9 mouse cellular contexts compared by ENCODE assay signal in the genomic region with DNA sequence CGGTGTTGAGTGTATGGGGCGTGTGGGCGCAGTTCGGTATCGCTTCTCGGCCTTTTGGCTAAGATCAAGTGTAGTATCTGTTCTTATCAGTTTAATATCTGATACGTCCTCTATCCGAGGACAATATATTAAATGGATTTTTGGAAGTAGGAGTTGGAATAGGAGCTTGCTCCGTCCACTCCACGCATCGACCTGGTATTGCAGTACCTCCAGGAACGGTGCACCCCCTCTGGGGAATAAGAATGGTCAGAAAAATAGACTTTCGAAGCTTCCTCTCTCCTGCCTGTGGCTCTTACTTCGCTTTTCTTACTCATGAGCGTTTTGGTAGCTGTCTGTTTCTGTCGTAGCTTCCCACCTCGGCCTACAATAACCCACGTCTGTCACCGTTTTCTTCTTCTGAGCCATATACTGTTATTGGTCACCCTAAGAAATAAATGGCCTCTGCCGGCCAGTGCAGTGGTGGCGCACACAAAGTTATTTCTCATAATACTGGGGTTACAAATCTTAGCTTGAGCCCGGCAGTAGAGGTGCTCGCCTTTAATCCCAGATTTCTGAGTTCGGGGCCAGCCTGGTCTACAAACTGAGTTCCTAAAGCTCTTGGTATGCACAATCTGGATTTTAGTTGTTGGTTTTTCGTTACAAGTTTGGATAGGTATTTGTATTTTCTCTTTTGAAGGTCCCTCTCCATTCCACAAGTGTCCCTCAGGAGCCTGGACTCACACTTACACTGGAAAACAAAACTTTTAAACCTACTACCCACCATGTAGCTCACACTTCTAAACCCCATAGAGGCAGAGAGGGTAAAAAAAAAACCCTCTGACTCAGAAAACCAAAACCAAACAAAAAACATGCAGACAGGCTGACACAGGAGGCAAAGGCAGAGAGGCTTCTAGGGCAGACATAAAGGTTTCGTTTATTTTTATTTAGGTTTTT. TPM values are rescaled to one million over a fixed set of nuclear protein-coding genes. Genes with fewer than 3 reads are reported as not detected.
A peak's percentile ranks its signal among the peaks of the same experiment; 100 is the strongest.
DNase-seq lines count a peak whose midpoint lies in the region; ATAC-seq lines count a peak whose summit lies in the region.
"Not testable (repeated sequence)": the region's sequence is repeated elsewhere in the genome, so short reads cannot be mapped to it uniquely, and the experiment has no call there.
"Had no signal": no experiment of that assay in that cellular context is flagged by ENCODE, and none has a peak within 500 bp of the region (broad histone marks: within the 10 kb centered on the region; RNA-seq: fewer than 3 reads in every experiment).

No protein-coding gene starts in this region.

- WGBS in hindbrain, embryonic 16.5 days, result 6% methylated on average over 13 of the region's 26 CpGs

- H3K27ac ChIP-seq in hindbrain, embryonic 16.5 days (ENCODE audit: low read depth, low read length), result peak overlapping the region; percentile 75

- H3K9me3 ChIP-seq in hindbrain, embryonic 16.5 days (ENCODE audit: control insufficient read depth, low read length), result not testable (repeated sequence)

- H3K36me3 ChIP-seq in hindbrain, embryonic 16.5 days (ENCODE audit: control insufficient read depth, insufficient read depth, low read length), result not testable (repeated sequence)

- not testable (repeated sequence) for H3K27me3 ChIP-seq in hindbrain, embryonic 16.5 days (replicated peaks; ENCODE audit: control insufficient read depth, insufficient read depth, low read length)

- not testable (repeated sequence) for H3K9ac ChIP-seq in hindbrain, embryonic 16.5 days (ENCODE audit: low read depth, low read length)

- H3K4me3 ChIP-seq in hindbrain, embryonic 16.5 days (ENCODE audit: low read length), result peak overlapping the region; percentile 36; the same call in 1 of the 2 replicates

- intact Hi-C loops in left cerebral cortex, postnatal 10 days (cut with DNase I), result not testable (repeated sequence)

- H3K4me2 ChIP-seq in hindbrain, embryonic 16.5 days (ENCODE audit: low read length), result peak overlapping the region; percentile 45

- peak; percentile 74 for ATAC-seq in common myeloid progenitor, adult 5-6 weeks (replicated peaks; ENCODE audit: low read depth, poor library complexity, severe bottlenecking)
- peak; percentile 75 for ATAC-seq in frontal cortex, adult (ENCODE audit: low TSS enrichment)
- ATAC-seq in hindbrain, embryonic 16.5 days, result peak; percentile 86
- ATAC-seq in neutrophil, adult 5-6 weeks (ENCODE audit: extremely low read depth, insufficient number of reproducible peaks, low FRiP score, poor library complexity, severe bottlenecking), result peak; percentile 65

- DNase-seq in ZHBTc4 (ENCODE audit: low read depth, low spot score), result peak; percentile 92
- DNase-seq in left cerebral cortex, postnatal 10 days (ENCODE audit: extremely low spot score in 1 of 2, low spot score in 2 of 2), result peak; percentile 51 to 61
- DNase-seq in lung, postnatal 36 days, result peak; percentile 43
- DNase-seq in urinary bladder, postnatal 25 days (ENCODE audit: low spot score), result peak; percentile 17

- H3K4me1 ChIP-seq in hindbrain, embryonic 16.5 days (ENCODE audit: control insufficient read depth, insufficient read depth, low read depth, low read length), result not testable (repeated sequence)

RNA-seq across cellular contexts. Expression of gene Rdm1, which starts 15.0 kb away (rescaled TPM):
- total RNA-seq in common myeloid progenitor, adult 5-6 weeks (2017), result 11.0 and 14.9 TPM in 2 replicates
- polyA plus RNA-seq in hindbrain, embryonic 16.5 days (2015; fragmentation: Nextera tagmentation; extraction: Ambion mirVana), result 17.2 and 21.7 TPM in 2 replicates
- total RNA-seq in left cerebral cortex, postnatal 10 days (2021), result 1 to 10 TPM; 4.0 to 4.7 TPM
- 20.4 and 31.3 TPM in 2 replicates for total RNA-seq in neutrophil, adult 5-6 weeks (2017)

RNA-seq across cellular contexts. Expression of gene Arl4d, which starts 23.4 kb away (rescaled TPM):
- total RNA-seq in common myeloid progenitor, adult 5-6 weeks (2017), result 0.53 and 1.5 TPM in 2 replicates
- 7.6 and 7.7 TPM in 2 replicates for polyA plus RNA-seq in hindbrain, embryonic 16.5 days (2015; fragmentation: Nextera tagmentation; extraction: Ambion mirVana)
- total RNA-seq in left cerebral cortex, postnatal 10 days (2021), result 10 to 100 TPM; 25.3 to 26.0 TPM
- total RNA-seq in neutrophil, adult 5-6 weeks (2017), result 2.2 and 2.7 TPM in 2 replicates

RNA-seq across cellular contexts. Expression of gene Gm11634, which starts 42.9 kb away (rescaled TPM):
- not detected in 2 replicates for total RNA-seq in common myeloid progenitor, adult 5-6 weeks (2017)
- not detected in 2 replicates for polyA plus RNA-seq in hindbrain, embryonic 16.5 days (2015; fragmentation: Nextera tagmentation; extraction: Ambion mirVana)
- total RNA-seq in left cerebral cortex, postnatal 10 days (2021), result not detected
- not detected in 2 replicates for total RNA-seq in neutrophil, adult 5-6 weeks (2017)
- total RNA-seq: left cerebral cortex, adult 8-10 months had no signal

RNA-seq across cellular contexts. Expression of gene Tmem106a, which starts 59.9 kb away (rescaled TPM):
- 0.50 and 2.9 TPM in 2 replicates for total RNA-seq in common myeloid progenitor, adult 5-6 weeks (2017)
- 4.4 and 4.9 TPM in 2 replicates for polyA plus RNA-seq in hindbrain, embryonic 16.5 days (2015; fragmentation: Nextera tagmentation; extraction: Ambion mirVana)
- 1 to 10 TPM; 1.1 to 1.7 TPM for total RNA-seq in left cerebral cortex, postnatal 10 days (2021)
- total RNA-seq in neutrophil, adult 5-6 weeks (2017), result 6.9 and 7.2 TPM in 2 replicates

Comparison
In these comparisons a context has a peak if more than half of its experiments do, and no peak if none do; other contexts are left out.
1. Peak in every context shown above with its lines: DNase-seq, ATAC-seq, H3K4me3 ChIP-seq and H3K27ac ChIP-seq.
2. DNase-seq: peak in every context shown above with its lines; median percentile 92 in ZHBTc4; 56 in left cerebral cortex, postnatal 10 days; 43 in lung, postnatal 36 days; 17 in urinary bladder, postnatal 25 days.